Mouse (Mus musculus) layer of hippocampus, adult 2 months (tissue): Measurements from ENCODE around the gene Mroh9. TPM values are rescaled to one million over a fixed set of nuclear protein-coding genes. Genes with fewer than 3 reads are reported as not detected.

Experiments
- DNase-seq, 2 experiments: peaks; one replicate each; pipeline ENCODE4 v3.0.0; 2022; ENCODE audit warnings: low spot score in 2 of 2
- H3K27ac ChIP-seq: fragments of 200-600 bp; 2 replicates; pipeline ENCODE4 v1.8.1; 2022
- H3K4me3 ChIP-seq: fragments of 200-600 bp; 2 replicates; pipeline ENCODE4 v1.8.1; 2022; ENCODE audit warnings: mild to moderate bottlenecking
- CTCF ChIP-seq: fragments of 200-600 bp; conservative IDR thresholded peaks from 2 replicates; pipeline ENCODE4 v1.8.1; 2022; ENCODE audit warnings: antibody characterized with exemption, mild to moderate bottlenecking, moderate library complexity
- total RNA-seq, 2 experiments: library from RNA; stranded (reverse); gene quantifications; 2 replicates each; pipeline ENCODE4 v1.2.3; 2021

Gene Mroh9
- total RNA-seq, 2 experiments from 2014 or later, result not detected

DNA sequence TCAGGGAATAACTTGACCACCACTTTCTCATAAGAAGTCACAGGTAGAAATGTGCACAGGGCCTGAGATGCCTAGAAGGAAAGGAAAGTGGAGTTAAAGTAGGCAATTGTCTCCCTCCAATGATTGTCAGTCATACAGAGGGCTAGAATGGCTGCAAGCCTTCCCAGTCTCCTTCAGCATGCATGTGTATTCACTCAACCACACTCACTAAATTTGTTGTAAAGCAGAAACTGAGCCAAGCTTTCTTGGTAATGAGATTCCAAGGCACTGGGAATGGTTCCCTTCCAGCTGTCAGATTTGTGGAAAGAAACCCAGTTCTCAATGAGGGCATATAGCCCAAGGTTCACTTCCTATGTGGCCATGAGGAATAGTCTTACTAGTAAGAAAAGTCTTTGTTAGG is 29.8 kb downstream of the Mroh9 start:
- Histone ChIP-seq H3K27ac (no peak overlapping the region), H3K4me3 (no peak overlapping the region)
- TF ChIP-seq CTCF, result no peak
- no peak for DNase-seq

DNA sequence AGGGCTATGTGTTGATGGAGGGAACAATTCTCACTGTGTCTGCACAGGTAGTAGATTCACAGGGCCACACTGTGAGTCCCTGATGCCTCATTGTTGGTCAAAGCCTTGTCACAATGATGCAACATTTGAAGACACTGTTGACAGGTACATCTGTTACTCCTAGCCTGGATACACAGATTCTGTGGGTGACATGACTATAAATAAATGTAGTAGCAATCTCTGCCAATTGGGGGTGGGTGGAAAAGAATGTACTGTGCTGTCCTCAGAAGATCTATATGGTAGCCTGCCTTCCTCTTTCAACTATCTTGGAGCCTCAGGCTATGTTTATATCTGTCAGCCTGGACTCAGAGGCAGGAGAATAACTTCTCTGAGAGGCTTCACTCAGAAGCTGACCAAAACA is 62.4 kb downstream of the Mroh9 start:
- TF ChIP-seq CTCF, result no peak
- DNase-seq, result no peak
- Histone ChIP-seq H3K4me3 (no peak overlapping the region), H3K27ac (no peak overlapping the region)

GRCm38 (mm10) chr1:163009220-163009619 is 76.2 kb downstream of the Mroh9 start:
- TF ChIP-seq CTCF, result no peak
- DNase-seq, result no peak
- no peak overlapping the region for H3K27ac ChIP-seq
- no peak overlapping the region for H3K4me3 ChIP-seq

GRCm38 (mm10) chr1:163003496-163003895 is 82.0 kb downstream of the Mroh9 start:
- no peak for TF ChIP-seq CTCF
- Histone ChIP-seq H3K27ac (no peak overlapping the region), H3K4me3 (no peak overlapping the region)
- no peak for DNase-seq

DNA sequence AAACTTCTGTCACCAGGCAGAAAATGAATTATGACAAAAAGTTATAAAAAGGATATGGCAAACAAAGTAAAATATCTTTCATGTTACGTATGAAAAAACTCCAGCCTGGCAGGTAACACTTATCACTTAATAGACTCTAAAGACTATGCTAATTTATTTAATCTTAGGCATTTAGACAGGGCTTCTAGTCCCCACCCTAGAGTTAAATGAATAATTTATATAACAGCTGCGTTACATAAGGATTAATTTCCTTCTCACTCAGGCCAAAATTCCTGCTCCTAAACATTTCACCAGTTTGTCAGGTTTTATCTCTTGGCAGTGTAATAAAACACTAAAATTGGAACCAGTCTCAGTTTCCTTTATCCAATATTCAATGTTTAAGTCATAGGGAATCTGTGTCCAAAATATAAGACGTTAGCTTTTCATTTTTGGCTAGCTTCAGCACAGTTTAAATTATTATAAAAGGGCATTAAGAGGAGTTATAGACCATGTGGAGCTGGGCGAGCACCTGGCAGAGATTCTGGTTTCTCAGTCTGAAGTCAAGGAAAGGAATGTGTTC is 84.1 kb downstream of the Mroh9 start:
- no peak for TF ChIP-seq CTCF
- DNase-seq, result no peak
- Histone ChIP-seq H3K27ac (no peak overlapping the region), H3K4me3 (no peak overlapping the region)

DNA sequence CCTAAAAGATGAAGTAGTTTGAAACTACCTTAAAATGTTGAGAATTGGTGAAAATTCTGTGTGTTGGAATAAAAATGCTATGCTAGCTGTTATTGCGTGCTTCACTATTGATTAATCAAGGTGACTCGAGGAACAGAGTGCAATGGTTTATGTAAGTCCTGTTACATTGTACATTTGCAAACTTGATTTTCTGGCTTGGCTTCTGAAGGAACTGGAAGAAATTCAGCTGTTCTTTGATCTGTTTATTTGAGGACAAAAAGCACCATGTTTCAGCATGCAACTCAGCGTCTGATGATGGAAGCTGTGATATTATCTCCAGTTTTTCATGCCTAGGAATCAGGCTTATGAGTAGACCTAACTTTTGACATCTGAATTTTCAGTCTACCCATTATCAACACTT is 97.9 kb downstream of the Mroh9 start:
- no peak for DNase-seq
- H3K27ac ChIP-seq, result no peak overlapping the region
- H3K4me3 ChIP-seq, result no peak overlapping the region
- no peak for TF ChIP-seq CTCF

DNA sequence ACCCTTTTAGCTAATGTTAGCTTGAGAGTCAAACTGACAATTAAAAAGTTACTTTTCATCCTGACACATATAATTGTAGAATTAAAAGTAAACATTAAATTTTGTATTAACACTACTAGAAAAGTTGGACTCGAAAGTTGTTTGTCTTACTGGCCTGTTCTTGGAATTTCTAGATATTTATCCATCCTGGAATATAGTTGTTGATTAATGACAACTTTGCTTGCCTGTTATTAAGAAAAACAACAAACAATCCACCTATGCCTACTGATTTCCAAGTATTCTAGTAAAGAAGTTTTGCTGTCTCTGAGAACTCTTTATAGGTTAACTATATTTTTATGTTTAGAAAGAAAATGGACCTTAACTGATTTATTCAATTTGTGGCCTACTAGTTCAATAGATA is 98.7 kb downstream of the Mroh9 start:
- Histone ChIP-seq H3K4me3 (no peak overlapping the region), H3K27ac (no peak overlapping the region)
- no peak for TF ChIP-seq CTCF
- DNase-seq, result no peak

DNA sequence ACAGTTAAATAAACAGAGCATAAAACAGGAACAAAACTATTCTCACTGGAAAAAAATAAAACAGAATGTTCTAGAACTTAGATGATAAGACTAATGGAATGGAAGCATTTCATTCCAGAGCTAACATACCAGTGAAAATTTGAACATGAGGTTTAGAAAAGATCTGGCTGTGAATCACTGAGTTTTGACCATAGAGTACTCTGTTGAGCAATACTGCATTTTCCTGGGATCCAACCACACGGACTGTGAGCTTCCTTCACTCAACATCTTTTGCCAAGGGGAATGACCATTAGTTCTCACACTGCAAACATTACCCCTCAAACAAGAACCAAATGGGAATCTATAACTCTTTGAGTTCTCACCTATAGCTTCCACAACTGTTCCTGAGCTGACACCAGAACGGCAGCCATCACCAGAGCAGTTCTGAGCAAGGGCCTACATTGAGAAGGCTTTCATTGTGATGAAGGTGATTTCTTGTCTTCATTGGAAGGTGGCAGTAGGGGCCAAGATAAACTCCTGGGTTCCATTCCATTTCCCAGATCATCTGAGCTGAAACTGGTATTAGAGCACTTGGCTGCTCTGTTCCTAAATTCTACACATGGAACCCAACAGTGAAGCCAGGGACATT is 99.2 kb downstream of the Mroh9 start:
- no peak for TF ChIP-seq CTCF
- no peak for DNase-seq
- no peak overlapping the region for H3K27ac ChIP-seq

GRCm38 (mm10) chr1:162984428-162984827 is 101.0 kb downstream of the Mroh9 start, which contains the start of gene Fmo3:
Gene Fmo3 (minus strand): TSS chr1:162984528.
- DNase-seq, result no peak
- TF ChIP-seq CTCF, result no peak
- Histone ChIP-seq H3K4me3 (no peak within 1 kb of the TSS), H3K27ac (no peak within 1 kb of the TSS)

More for the DNA sequence above, 99.2 kb downstream of the Mroh9 start:
- no peak overlapping the region for H3K4me3 ChIP-seq

Other genes starting within 250 kb of the Mroh9 start
- 10 to 100 TPM in 1 of 2 experiments, 1 to 10 TPM in 1; 7.5 to 13.5 TPM for gene Fmo1, start 219.1 kb downstream of the Mroh9 start, total RNA-seq
- gene Fmo2, start 186.9 kb downstream of the Mroh9 start, total RNA-seq, result 1 to 10 TPM; 2.4 to 2.7 TPM
- not detected for gene Fmo6, start 148.2 kb downstream of the Mroh9 start, total RNA-seq
- not detected for gene Fmo3, start 101.1 kb downstream of the Mroh9 start, total RNA-seq
- 1 to 10 TPM; 4.6 to 5.9 TPM for gene Prrx1, start 228.0 kb upstream of the Mroh9 start, total RNA-seq